Mouse (Mus musculus): ENCODE measurements around the gene Nrbp1.

The Nrbp1 gene

GRCm38 (mm10) chr5:31273018-31273417 is 32.4 kb downstream of the Nrbp1 start:
- DNase-seq = no peak

GRCm38 (mm10) chr5:31279245-31279988 is 38.8 kb downstream of the Nrbp1 start:
- DNase-seq = no peak

GRCm38 (mm10) chr5:31288225-31288624 is 47.6 kb downstream of the Nrbp1 start:
- no peak for DNase-seq

DNA sequence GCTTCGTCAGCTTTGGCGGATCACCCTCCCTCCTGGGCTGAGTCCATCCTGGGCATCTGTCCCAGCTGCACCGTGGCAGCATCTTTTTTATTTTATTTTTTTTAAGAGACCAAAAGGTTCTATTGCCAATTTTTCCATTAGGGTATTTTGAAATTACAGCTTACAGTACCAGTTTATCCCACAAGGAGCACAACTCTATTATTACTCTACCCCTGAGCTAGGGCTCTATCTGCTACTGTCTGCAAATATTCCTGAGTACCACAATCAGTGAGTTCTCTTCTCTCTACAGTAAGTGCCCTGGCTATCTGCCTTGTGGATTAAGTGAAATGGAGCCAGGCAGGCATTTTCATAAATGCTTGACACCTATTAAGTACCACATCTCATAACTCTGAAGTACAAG is 48.0 kb downstream of the Nrbp1 start:
- no peak for DNase-seq

DNA sequence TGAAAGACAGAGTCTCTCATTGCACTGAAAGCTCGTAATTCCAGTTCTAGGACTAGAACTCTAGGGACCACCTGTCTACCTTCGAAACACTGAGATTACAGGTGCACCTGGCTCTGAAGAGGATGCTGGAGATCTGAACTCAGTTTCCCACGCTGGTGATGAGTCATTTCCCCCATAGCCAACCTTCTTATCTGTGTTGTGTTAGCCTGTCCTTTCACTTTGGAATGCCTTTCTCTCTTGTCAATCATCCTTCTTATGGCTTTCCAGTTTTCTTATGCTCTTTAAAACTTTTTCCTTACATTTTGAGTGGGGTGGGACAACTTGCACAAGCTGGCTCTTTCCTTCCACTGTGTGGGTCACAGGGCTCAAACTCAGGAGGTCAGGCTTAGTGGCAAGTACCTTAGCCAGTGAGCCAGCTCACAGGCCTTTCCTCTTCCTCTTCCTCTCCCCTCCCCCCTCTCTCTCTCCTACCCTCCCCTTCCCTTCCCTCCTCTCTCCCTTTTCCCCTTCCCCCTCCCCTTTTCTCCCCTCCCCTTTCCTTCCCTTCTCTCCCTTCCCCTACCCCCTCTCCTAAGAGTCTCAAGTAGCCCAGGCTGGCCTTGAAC is 49.1 kb downstream of the Nrbp1 start:
- DNase-seq = no peak

- peak; percentile 95 for DNase-seq
Measured at GRCm38 (mm10) chr5:31290521-31291360, 50.1 kb downstream of the Nrbp1 start, which contains the start of gene Ift172. Gene Ift172 (minus strand): TSS chr5:31291116.

DNA sequence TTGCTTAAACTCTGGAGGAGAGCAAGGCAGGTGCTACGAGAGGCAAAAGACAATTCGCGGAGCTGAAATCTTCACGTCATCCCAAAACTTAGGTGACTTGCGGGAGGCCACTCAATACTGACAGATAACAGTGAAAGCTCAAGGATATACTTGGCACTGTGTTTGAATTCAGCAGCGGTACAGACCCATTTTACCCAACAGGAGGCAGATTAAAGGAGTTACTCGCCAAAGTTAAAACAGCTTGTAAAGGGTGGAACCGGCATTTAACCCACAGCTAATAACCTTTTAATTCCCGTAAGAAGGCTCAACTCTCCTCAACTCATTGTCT is 50.7 kb downstream of the Nrbp1 start:
- DNase-seq = no peak

GRCm38 (mm10) chr5:31294964-31295605 is 54.4 kb downstream of the Nrbp1 start:
- peak; percentile 55 for DNase-seq

DNA sequence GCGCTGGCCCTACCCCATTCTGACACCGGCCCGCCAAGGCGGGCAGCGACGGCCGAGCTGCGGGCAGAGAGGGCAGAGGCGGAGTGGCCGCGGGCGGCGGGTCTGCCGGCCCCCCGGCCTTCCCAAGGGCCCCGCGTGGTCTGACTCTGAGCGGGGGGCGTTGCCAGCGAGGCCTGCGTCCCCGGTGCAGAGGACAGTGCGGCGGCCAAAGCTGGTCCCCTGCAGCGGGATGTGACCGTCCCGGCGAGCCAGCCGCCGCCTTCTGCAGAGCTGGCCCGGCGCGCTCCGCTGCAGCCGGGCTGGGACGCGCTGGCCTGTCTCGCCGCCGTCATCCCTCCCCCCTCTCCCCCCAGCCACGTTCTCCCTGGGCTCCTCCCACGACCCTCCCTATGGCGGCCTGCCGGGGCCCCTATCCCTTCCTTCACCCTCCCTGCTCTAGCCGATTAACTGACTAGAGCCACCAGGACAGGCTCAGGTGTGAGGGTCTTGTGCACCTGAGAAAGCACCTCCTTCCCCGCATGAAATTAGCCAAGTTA is 55.0 kb downstream of the Nrbp1 start, which contains the start of gene Fndc4:
Gene Fndc4 (minus strand): TSS at position 475 of the 536 bp plus-strand sequence.
- DNase-seq = peak; percentile 79

DNA sequence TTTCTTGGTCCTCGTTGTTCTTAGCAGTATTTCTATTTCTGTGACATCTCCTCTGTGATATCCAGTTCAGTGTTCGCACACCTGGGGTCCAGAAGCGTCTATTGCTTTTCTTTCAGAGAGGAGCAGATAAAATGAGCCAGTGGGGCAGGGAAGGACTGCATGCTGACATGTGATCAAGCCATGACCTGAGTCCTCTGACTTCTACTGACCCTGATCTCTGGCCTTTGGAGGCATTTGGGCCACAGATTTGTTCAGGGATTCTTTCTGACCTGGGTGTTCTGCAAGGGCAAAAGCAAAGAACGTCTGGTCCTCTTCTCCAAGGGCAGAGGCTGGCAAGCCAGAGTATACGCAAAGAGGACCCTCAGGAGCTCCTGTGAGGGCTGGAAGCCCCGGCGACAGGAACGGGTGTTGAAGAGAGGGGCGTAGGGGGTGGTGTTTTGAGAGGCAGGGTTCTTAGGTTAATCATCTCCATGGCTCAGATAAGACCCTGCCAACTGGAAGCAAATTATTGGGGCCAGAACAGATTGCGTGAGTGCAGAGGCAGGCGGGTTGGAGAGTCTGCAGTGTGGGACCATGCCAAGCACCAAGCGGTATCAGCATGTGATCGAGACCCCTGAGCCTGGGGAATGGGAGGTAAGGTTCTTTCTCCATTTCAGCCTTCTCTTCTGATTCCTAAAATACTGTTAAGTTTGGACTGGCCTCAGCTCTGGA is 56.5 kb downstream of the Nrbp1 start, which contains the start of gene Gckr:
Gene Gckr (plus strand): TSS at position 397 of the 711 bp plus-strand sequence.
- DNase-seq = no peak

GRCm38 (mm10) chr5:31297981-31298380 is 57.3 kb downstream of the Nrbp1 start:
- no peak for DNase-seq

DNA sequence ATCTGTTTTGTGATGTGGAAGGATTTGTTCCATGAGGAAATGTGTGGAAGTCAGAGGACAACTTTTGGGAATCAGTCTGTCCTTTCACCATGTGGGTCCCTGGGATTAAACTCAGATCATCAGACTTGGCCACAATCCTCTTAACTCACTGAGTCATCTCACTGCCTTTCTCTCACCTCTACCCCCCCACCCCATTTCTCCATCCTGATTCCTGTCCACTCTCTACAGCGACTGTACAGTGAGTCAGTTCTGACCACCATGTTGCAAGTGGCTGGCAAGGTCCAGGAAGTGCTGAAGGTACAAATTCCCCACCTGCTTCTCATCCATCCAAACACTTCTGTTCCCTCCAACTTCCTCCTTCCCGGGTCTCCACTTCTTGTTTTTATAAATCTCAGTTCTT is 57.8 kb downstream of the Nrbp1 start:
- no peak for DNase-seq
